Mouse (Mus musculus): ENCODE results near the gene Tmem144. TPM values are rescaled to one million over a fixed set of nuclear protein-coding genes. Genes with fewer than 3 reads are reported as not detected.

The Tmem144 gene
- polyA plus RNA-seq, 1 experiment = not detected

DNA sequence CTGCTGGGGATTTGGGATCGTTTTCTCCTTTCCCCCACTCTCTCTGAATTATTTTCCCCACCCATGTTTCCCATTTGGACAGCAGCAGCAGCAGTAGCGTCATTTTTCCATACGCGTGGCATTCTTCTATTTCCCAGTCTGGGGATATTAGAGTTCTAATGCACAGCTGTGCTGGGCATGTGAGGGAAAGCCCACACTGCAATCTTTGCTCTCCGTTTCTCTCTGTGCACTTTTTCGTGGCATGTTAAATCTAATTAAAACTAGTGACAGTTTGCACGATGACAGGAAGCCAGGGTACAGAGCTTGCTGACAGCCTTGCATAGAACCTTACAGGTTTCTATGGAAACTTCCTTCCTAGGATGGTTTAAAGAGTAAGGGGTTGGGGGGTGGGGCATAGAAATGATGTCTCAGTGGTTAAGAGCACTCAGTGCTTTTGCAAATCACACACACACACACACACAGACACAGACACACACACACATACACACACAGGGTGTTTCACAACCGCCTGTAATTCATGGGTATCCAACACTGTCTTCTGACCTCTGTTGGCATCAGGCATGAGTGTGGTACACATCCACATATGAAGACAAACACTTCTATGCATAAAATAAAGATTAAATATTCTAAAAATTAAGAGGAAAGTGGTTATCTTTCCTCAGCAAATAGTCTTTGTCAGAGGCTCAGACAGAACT, 34.7 kb upstream of the Tmem144 start:
- no peaks in the 10 kb centered on the region for H3K4me1 ChIP-seq (ENCODE audit: control insufficient read depth, insufficient read depth, low read length)
- H3K27ac ChIP-seq (ENCODE audit: control insufficient read depth, insufficient read depth, low read depth, low read length, poor library complexity) = no peak overlapping the region
- 63% methylated on average over 8 of the region's 8 CpGs for WGBS
- TF ChIP-seq CTCF (IDR thresholded peaks at IDR 0.05; ENCODE audit: control insufficient read depth, insufficient read depth, low read length) = no peak
- no peak for TF ChIP-seq POLR2A (IDR thresholded peaks at IDR 0.05; ENCODE audit: borderline replicate concordance, control insufficient read depth, low read depth, low read length)
- H3K4me3 ChIP-seq (replicated peaks; ENCODE audit: control insufficient read depth, low read depth, low read length) = no peak overlapping the region

- Histone ChIP-seq H3K4me3 (replicated peaks; ENCODE audit: control insufficient read depth, low read depth, low read length) (peak overlapping the region; percentile 16), H3K27ac (ENCODE audit: control insufficient read depth, insufficient read depth, low read depth, low read length, poor library complexity) (no peak overlapping the region), H3K4me1 (ENCODE audit: control insufficient read depth, insufficient read depth, low read length) (no peaks in the 10 kb centered on the region)
- 41% methylated on average over 23 of the region's 23 CpGs for WGBS
- no peak for TF ChIP-seq POLR2A (IDR thresholded peaks at IDR 0.05; ENCODE audit: borderline replicate concordance, control insufficient read depth, low read depth, low read length)
- TF ChIP-seq CTCF (IDR thresholded peaks at IDR 0.05; ENCODE audit: control insufficient read depth, insufficient read depth, low read length) = 0 out of 2 replicates have a peak, but pooled peaks have one; percentile 18
Measured at GRCm38 (mm10) chr3:79886357-79887091, 34.0 kb upstream of the Tmem144 start.

DNA sequence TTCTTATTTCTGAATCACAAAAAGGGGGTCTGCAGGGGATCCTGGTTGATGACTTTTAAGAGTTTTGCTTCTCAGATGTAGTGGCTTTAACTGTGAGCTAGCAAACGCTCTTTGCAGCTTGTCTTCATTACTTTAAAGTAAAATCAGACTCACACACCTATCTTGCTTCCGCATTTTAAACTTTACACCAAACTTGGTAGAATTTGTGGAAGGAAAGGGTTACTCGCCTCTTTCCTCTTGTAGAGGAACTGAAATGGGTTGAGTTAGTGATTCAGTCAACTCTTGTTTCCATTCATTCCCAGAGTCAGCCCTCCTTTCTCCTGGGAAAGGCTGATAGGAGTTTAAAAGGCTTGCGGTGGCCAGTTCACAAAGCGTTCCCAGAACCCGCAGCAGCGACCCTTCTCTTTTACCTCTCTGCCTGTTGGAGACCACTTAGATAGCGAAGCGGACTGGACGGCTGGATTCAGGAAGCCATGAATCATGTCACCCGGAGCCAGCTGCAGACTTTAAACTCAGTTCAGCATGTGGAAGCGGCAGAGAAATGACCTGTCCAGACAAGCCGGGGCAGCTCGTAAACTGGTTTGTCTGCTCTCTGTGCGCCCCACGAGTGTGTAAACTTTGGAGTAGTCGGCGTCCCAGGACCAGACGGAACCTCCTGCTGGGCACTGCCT, 33.2 kb upstream of the Tmem144 start:
- H3K4me3 ChIP-seq (replicated peaks; ENCODE audit: control insufficient read depth, low read depth, low read length) = peak overlapping the region; percentile 16
- WGBS = 1% methylated on average over 19 of the region's 19 CpGs
- no peak overlapping the region for H3K27ac ChIP-seq (ENCODE audit: control insufficient read depth, insufficient read depth, low read depth, low read length, poor library complexity)
- TF ChIP-seq POLR2A (IDR thresholded peaks at IDR 0.05; ENCODE audit: borderline replicate concordance, control insufficient read depth, low read depth, low read length) = no peak
- no peak for TF ChIP-seq CTCF (IDR thresholded peaks at IDR 0.05; ENCODE audit: control insufficient read depth, insufficient read depth, low read length)
- H3K4me1 ChIP-seq (ENCODE audit: control insufficient read depth, insufficient read depth, low read length) = no peaks in the 10 kb centered on the region

DNA sequence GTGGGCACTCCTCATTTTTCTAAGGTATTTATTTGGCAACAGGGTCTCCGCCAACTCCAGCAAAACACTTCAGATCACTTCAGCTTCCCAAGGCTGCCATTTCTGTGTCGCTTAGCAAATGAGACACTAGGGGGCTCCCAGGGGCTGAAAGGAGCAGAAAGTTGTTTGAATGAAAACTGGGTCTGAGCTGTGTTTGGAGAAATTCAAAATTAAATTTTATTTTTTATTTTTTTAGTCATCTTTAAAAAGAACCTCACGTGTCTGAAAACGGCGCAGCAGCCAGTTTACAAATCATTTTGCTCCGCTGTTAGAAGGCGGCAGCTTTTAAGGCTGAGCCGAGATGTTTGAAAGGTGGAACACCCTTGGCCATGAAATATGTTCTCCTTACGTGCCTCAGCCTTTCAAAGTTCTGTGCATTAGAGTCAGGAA, 32.2 kb upstream of the Tmem144 start:
- H3K27ac ChIP-seq (ENCODE audit: control insufficient read depth, insufficient read depth, low read depth, low read length, poor library complexity) = no peak overlapping the region
- H3K4me3 ChIP-seq (replicated peaks; ENCODE audit: control insufficient read depth, low read depth, low read length) = no peak overlapping the region
- TF ChIP-seq POLR2A (IDR thresholded peaks at IDR 0.05; ENCODE audit: borderline replicate concordance, control insufficient read depth, low read depth, low read length) (no peak), CTCF (IDR thresholded peaks at IDR 0.05; ENCODE audit: control insufficient read depth, insufficient read depth, low read length) (0 out of 2 replicates have a peak, but pooled peaks have one; percentile 8)
- H3K4me1 ChIP-seq (ENCODE audit: control insufficient read depth, insufficient read depth, low read length) = no peaks in the 10 kb centered on the region
- 6% methylated on average over 9 of the region's 9 CpGs for WGBS

DNA sequence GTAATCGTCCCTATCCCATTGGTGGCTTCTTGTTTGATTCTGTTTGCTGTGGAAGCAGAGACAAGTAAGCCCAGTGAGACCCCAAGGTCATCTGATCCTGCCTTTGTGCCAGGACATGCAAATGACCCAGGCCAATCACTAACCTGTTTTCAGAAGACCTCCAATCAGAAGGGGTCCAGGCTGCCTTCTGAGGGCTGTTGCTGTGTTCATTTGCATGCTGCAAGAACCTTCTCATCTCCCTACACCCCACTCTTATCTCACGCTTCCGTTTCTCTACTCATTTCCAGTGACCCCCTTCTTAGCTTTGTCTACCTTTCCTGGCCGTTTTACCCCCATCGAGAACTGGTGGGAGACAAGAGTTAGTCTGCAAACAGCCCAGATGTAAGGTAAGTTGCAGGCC, 31.7 kb upstream of the Tmem144 start, which contains the start of gene Fam198b:
Gene Fam198b, plus strand, starts transcription at position 229 of the 400 bp plus-strand sequence.
- no peak for TF ChIP-seq POLR2A (IDR thresholded peaks at IDR 0.05; ENCODE audit: borderline replicate concordance, control insufficient read depth, low read depth, low read length)
- no peak for TF ChIP-seq CTCF (IDR thresholded peaks at IDR 0.05; ENCODE audit: control insufficient read depth, insufficient read depth, low read length)
- Histone ChIP-seq H3K4me3 (replicated peaks; ENCODE audit: control insufficient read depth, low read depth, low read length) (no peak within 1 kb of the TSS), H3K27ac (ENCODE audit: control insufficient read depth, insufficient read depth, low read depth, low read length, poor library complexity) (no peak within 1 kb of the TSS), H3K4me1 (ENCODE audit: control insufficient read depth, insufficient read depth, low read length) (no peaks in the 10 kb centered on the region)
- 45% methylated on average over 5 of the region's 5 CpGs for WGBS

DNA sequence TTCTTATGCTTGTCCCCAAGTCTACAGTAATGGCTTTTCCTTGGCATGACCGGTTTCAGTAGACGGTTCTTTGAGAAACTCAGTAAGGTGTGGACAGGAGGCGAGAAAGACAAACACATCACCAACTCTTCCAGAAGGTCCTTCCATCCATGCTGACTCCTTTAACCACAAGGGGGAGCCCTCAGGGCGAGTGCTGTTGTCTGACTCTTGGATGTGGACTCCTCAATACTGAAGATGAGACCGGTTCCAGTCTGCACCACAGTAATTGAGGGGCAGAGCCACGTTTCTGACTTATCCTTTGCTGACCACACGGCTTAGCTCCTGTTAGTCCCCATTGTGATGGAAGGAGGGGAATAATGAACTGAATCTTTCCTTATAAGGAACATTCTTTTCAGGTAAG, 30.5 kb upstream of the Tmem144 start:
- 32% methylated on average over 7 of the region's 7 CpGs for WGBS
- H3K4me1 ChIP-seq (ENCODE audit: control insufficient read depth, insufficient read depth, low read length) = no peaks in the 10 kb centered on the region
- no peak overlapping the region for H3K27ac ChIP-seq (ENCODE audit: control insufficient read depth, insufficient read depth, low read depth, low read length, poor library complexity)
- H3K4me3 ChIP-seq (replicated peaks; ENCODE audit: control insufficient read depth, low read depth, low read length) = no peak overlapping the region
- TF ChIP-seq POLR2A (IDR thresholded peaks at IDR 0.05; ENCODE audit: borderline replicate concordance, control insufficient read depth, low read depth, low read length) = no peak
- TF ChIP-seq CTCF (IDR thresholded peaks at IDR 0.05; ENCODE audit: control insufficient read depth, insufficient read depth, low read length) = peak; percentile 76

DNA sequence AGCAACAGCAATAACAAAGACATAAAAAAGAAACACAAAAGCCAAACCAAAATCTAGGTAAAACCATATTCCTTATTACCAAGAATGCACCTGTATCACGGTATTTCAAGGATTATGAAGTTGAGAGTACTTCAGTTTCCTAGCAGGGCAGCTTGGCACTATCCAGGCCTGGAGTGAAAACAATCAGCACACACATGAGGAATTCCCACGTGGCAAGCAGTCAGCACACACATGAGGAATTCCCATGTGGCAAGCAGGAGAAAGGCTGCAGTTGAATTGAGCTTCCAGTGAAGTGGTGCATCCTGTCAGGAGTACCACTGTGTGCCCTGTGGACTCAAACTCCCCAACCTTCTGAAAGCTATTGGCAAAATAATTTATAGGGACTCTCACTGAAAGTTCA, 29.1 kb upstream of the Tmem144 start:
- 58% methylated on average over 2 of the region's 2 CpGs for WGBS
- TF ChIP-seq CTCF (IDR thresholded peaks at IDR 0.05; ENCODE audit: control insufficient read depth, insufficient read depth, low read length) = no peak
- no peaks in the 10 kb centered on the region for H3K4me1 ChIP-seq (ENCODE audit: control insufficient read depth, insufficient read depth, low read length)

GRCm38 (mm10) chr3:79879246-79879645, 26.7 kb upstream of the Tmem144 start:
- Histone ChIP-seq H3K4me3 (replicated peaks; ENCODE audit: control insufficient read depth, low read depth, low read length) (no peak overlapping the region), H3K27ac (ENCODE audit: control insufficient read depth, insufficient read depth, low read depth, low read length, poor library complexity) (no peak overlapping the region; the same call in 1 of the 2 replicates), H3K4me1 (ENCODE audit: control insufficient read depth, insufficient read depth, low read length) (no peaks in the 10 kb centered on the region)
- TF ChIP-seq POLR2A (IDR thresholded peaks at IDR 0.05; ENCODE audit: borderline replicate concordance, control insufficient read depth, low read depth, low read length) = no peak
- TF ChIP-seq CTCF (IDR thresholded peaks at IDR 0.05; ENCODE audit: control insufficient read depth, insufficient read depth, low read length) = no peak
- WGBS = 69% methylated on average over 9 of the region's 9 CpGs

More for the DNA sequence above, 29.1 kb upstream of the Tmem144 start:
- H3K27ac ChIP-seq (ENCODE audit: control insufficient read depth, insufficient read depth, low read depth, low read length, poor library complexity) = no peak overlapping the region
- H3K4me3 ChIP-seq (replicated peaks; ENCODE audit: control insufficient read depth, low read depth, low read length) = no peak overlapping the region
